Mouse (Mus musculus) neural tube, embryonic 14.5 days (tissue): ENCODE measurements around the gene Ppfibp1. TPM values are rescaled to one million over a fixed set of nuclear protein-coding genes. Genes with fewer than 3 reads are reported as not detected.

Experiments
- ATAC-seq: fragments of 200-750 bp; cut with Nextera tagmentation; 2 replicates; pipeline ENCODE4 v1.8.0; 2017; ENCODE audit warnings: low read depth, mild to moderate bottlenecking, moderate TSS enrichment, moderate library complexity
- H3K27ac ChIP-seq: fragments of 300-500 bp; sonication (generic); 2 replicates; pipeline ENCODE4 v1.5.1; 2014; ENCODE audit warnings: low read depth, mild to moderate bottlenecking, control low read depth, low read length, moderate library complexity, mixed read lengths
- H3K27me3 ChIP-seq: fragments of 300-500 bp; sonication (generic); 2 replicates; pipeline ENCODE4 v1.6.1; 2014; ENCODE audit warnings: low read length; ENCODE audit not compliant: control insufficient read depth, insufficient read depth
- H3K36me3 ChIP-seq: fragments of 300-500 bp; sonication (generic); 2 replicates; pipeline ENCODE4 v1.6.1; 2014; ENCODE audit warnings: low read length, mixed read lengths; ENCODE audit not compliant: control insufficient read depth, insufficient read depth
- H3K4me1 ChIP-seq: fragments of 300-500 bp; sonication (generic); 2 replicates; pipeline ENCODE4 v1.6.1; 2014; ENCODE audit warnings: low read length; ENCODE audit not compliant: control insufficient read depth, insufficient read depth
- H3K4me2 ChIP-seq: fragments of 300-500 bp; sonication (generic); 2 replicates; pipeline ENCODE4 v1.6.1; 2014; ENCODE audit warnings: mild to moderate bottlenecking, low read depth, low read length, control low read depth
- H3K4me3 ChIP-seq: fragments of 300-500 bp; sonication (generic); 2 replicates; pipeline ENCODE4 v1.5.1; 2014; ENCODE audit warnings: low read depth, low read length, control low read depth, mixed read lengths
- H3K9ac ChIP-seq: fragments of 300-500 bp; sonication (generic); replicated peaks from 2 replicates; pipeline ENCODE4 v1.6.1; 2014; ENCODE audit warnings: low read depth, mild to moderate bottlenecking, control low read depth, low read length, mixed read lengths
- H3K9me3 ChIP-seq: fragments of 300-500 bp; sonication (generic); 2 replicates; pipeline ENCODE4 v1.6.1; 2016; ENCODE audit warnings: low read length; ENCODE audit not compliant: control insufficient read depth
- WGBS: fragments of 180-500 bp; shearing (Covaris S2); extraction: QIAGEN DNeasy Blood & Tissue Kit; methylation state at CpG from one replicate; pipeline ENCODE4 v1.1.7; 2014; 5-methylcytosine and 5-hydroxymethylcytosine counted together
- polyA plus RNA-seq: library from polyadenylated mRNA; unstranded; fragments of >200 nt; fragmentation: Nextera tagmentation; extraction: Ambion mirVana; gene quantifications from 2 replicates; pipeline ENCODE4 v1.2.1, GENCODE M21; 2014

Ppfibp1 gene
- polyA plus RNA-seq, 1 experiment from 2014 or later = 8.5 TPM

DNA sequence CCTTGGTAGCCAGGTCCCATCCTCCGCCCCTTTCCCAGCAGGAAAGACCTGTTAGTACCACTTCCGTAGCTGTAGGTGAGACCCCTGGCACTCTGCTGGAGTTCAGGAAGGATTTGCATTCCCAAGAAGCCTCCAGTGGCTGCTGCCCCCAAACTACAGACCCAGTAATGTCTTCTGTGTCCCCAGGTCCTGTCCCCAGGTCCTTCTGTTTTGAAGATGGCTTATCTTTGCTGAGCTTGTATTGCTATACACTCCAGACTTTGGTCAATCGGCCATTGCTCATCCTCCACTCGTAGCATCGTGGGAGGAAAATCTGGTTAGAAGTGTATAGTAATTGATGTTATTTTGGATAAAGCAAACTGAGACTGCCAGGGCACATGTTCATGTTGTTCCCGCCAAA, 79.5 kb downstream of the Ppfibp1 start:
- Histone ChIP-seq H3K9ac (no peak overlapping the region), H3K27me3 (no peaks in the 10 kb centered on the region)
- 76% methylated on average over 6 of the region's 6 CpGs for WGBS

GRCm38 (mm10) chr6:146970811-146971210, 82.5 kb downstream of the Ppfibp1 start:
- Histone ChIP-seq H3K9me3 (no peaks in the 10 kb centered on the region), H3K36me3 (no peaks in the 10 kb centered on the region), H3K4me2 (no peak overlapping the region), H3K9ac (no peak overlapping the region), H3K27me3 (no peaks in the 10 kb centered on the region), H3K4me1 (no peaks in the 10 kb centered on the region), H3K4me3 (no peak overlapping the region), H3K27ac (no peak overlapping the region)
- 73% methylated on average over 3 of the region's 3 CpGs for WGBS
- no peak for ATAC-seq

More for the DNA sequence above, 79.5 kb downstream of the Ppfibp1 start:
- Histone ChIP-seq H3K27ac (no peak overlapping the region), H3K4me2 (no peak overlapping the region), H3K4me1 (no peaks in the 10 kb centered on the region), H3K9me3 (no peaks in the 10 kb centered on the region), H3K4me3 (no peak overlapping the region), H3K36me3 (no peaks in the 10 kb centered on the region)
- ATAC-seq = no peak

DNA sequence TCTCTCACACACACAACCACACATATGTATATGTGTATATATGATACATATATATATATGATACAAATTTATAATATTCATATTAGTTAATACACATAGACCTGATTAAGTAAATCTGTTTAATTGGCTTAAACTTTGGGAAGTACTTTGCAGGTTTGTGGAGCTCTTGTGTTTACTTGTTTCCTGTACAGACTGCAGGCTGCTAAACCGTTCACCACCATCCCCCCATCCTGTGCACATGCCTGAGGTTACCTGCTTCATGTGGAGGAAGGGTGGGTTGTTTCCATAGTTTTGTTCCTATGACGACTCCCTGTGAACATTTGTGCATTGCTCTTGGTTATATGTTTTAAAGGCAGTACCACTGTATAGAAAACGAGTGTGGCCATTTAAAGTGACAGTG, 83.1 kb downstream of the Ppfibp1 start:
- Histone ChIP-seq H3K9ac (no peak overlapping the region), H3K9me3 (no peaks in the 10 kb centered on the region), H3K4me2 (no peak overlapping the region), H3K4me1 (no peaks in the 10 kb centered on the region), H3K4me3 (no peak overlapping the region), H3K27me3 (no peaks in the 10 kb centered on the region), H3K36me3 (no peaks in the 10 kb centered on the region), H3K27ac (no peak overlapping the region)
- ATAC-seq = no peak
- 68% methylated on average over 3 of the region's 3 CpGs for WGBS

GRCm38 (mm10) chr6:146972009-146972408, 83.7 kb downstream of the Ppfibp1 start:
- Histone ChIP-seq H3K9ac (no peak overlapping the region), H3K27ac (no peak overlapping the region), H3K27me3 (no peaks in the 10 kb centered on the region), H3K4me1 (no peaks in the 10 kb centered on the region), H3K36me3 (no peaks in the 10 kb centered on the region), H3K9me3 (no peaks in the 10 kb centered on the region), H3K4me2 (no peak overlapping the region), H3K4me3 (no peak overlapping the region)
- ATAC-seq = no peak
- WGBS = 70% methylated on average over 6 of the region's 6 CpGs

DNA sequence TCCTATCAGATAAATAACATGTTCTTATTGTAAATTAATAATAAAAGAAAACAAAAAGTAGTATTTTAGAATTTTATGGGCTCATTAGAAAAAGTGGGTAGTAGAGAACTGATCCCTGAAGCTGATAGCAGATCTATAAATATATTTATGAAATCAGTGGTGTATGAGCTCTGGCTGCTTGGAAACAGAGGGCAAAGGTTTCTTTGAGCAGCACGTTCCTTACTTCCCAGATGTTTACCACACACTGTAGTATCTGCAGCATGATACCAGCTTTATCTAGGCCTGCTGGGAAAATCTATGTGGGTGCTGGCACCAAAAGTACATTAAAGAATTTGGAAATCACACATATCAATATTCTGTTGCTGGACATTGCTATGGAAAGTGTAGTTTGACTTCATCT, 84.5 kb downstream of the Ppfibp1 start:
- WGBS = 81% methylated on average over 1 of the region's 1 CpGs

DNA sequence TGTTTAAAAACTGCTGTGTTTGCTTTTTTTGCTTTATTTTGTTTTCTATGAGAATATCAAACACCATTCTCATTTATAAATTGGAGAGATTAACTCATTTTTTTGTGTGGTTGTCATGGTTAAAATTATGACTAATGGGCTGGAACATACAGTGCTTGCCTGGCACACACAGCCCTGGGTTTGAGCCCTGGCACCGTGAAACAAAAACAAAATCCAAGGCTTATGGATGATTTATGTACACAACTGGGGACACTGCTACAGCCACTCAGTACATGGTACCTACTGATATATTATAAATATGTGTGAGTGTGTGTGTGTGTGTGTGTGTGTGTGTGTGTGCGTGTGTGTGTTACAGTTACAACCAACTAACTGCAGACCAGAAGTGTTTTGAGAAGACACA, 85.1 kb downstream of the Ppfibp1 start:
- no peak for ATAC-seq
- no peak overlapping the region for H3K27ac ChIP-seq
- no peak overlapping the region for H3K4me3 ChIP-seq
- no peaks in the 10 kb centered on the region for H3K9me3 ChIP-seq
- 71% methylated on average over 2 of the region's 2 CpGs for WGBS
- no peaks in the 10 kb centered on the region for H3K4me1 ChIP-seq
- H3K4me2 ChIP-seq = no peak overlapping the region
- H3K27me3 ChIP-seq = no peaks in the 10 kb centered on the region
- H3K9ac ChIP-seq = no peak overlapping the region
- no peaks in the 10 kb centered on the region for H3K36me3 ChIP-seq

More for the DNA sequence above, 84.5 kb downstream of the Ppfibp1 start:
- H3K4me1 ChIP-seq = no peaks in the 10 kb centered on the region
- no peak for ATAC-seq
- H3K4me2 ChIP-seq = no peak overlapping the region
- no peak overlapping the region for H3K4me3 ChIP-seq
- H3K27me3 ChIP-seq = no peaks in the 10 kb centered on the region
- H3K36me3 ChIP-seq = no peaks in the 10 kb centered on the region
- H3K9ac ChIP-seq = no peak overlapping the region
- no peak overlapping the region for H3K27ac ChIP-seq
- H3K9me3 ChIP-seq = no peaks in the 10 kb centered on the region

DNA sequence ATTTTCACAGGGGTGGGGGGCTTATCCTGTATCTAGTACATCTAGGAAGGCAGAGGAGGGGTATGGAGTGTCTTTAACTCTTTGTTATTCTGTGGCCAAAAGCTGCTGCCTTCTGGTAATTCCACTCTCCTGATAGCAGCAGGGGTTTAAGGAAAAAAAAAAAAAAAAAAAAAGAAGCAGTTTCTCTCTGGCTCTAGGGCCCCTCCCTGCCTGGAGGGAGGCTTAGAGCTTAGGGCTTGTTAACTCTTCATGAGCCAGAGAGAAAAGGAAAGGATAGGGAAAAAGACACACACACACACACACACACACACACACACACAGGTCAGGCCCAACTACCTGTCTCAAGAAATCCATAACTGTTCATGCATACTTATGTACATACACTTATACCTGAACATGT, 85.5 kb downstream of the Ppfibp1 start:
- Histone ChIP-seq H3K27me3 (no peaks in the 10 kb centered on the region), H3K4me2 (no peak overlapping the region), H3K4me1 (no peaks in the 10 kb centered on the region), H3K9me3 (no peaks in the 10 kb centered on the region), H3K4me3 (no peak overlapping the region), H3K36me3 (no peaks in the 10 kb centered on the region), H3K27ac (no peak overlapping the region), H3K9ac (no peak overlapping the region)
- no peak for ATAC-seq

DNA sequence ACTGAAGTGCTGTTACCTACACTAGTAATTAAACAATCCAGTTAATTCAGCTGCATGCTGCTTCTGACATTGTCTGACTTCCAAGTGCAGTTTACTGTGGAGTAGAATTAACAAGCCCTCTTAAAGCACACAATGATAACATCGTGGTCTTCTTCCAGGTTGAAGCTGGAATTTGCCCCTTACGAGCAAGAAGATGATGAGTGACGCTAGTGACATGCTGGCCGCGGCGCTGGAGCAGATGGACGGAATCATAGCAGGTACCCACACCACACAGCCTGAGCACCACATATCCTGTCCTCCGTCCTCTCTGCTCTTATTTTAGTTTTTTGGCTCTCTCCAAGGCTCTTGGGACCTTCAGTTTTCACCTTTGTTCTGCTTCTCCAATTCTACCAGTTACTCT, 88.2 kb downstream of the Ppfibp1 start:
- Histone ChIP-seq H3K27me3 (no peaks in the 10 kb centered on the region), H3K4me3 (no peak overlapping the region), H3K36me3 (no peaks in the 10 kb centered on the region), H3K9me3 (no peaks in the 10 kb centered on the region), H3K27ac (no peak overlapping the region), H3K9ac (no peak overlapping the region), H3K4me2 (no peak overlapping the region), H3K4me1 (no peaks in the 10 kb centered on the region)
- ATAC-seq = no peak
- WGBS = 83% methylated on average over 8 of the region's 8 CpGs

DNA sequence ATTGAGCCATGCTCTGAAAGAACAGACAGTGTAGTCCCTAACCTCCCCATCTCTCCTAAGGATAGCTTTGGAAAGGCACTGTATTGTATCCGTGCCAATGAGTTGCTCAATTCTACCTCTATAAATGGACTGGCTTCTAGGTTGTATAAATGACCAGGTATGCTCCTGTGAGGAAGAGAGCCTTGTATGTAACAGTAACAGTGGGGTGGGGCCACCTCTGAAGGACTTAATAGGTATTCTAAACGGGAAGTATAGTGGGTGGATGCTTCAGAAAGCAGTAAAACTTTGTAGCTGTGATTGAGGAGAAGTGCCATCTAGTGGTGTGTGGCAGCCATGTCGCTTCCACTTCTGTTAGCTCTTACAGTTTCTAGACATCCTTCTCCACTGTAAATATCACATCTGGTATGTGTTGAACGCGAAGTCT, 90.4 kb downstream of the Ppfibp1 start:
- Histone ChIP-seq H3K27me3 (no peaks in the 10 kb centered on the region), H3K9ac (no peak overlapping the region), H3K4me2 (no peak overlapping the region), H3K27ac (no peak overlapping the region), H3K4me1 (no peaks in the 10 kb centered on the region), H3K4me3 (no peak overlapping the region), H3K9me3 (no peaks in the 10 kb centered on the region), H3K36me3 (no peaks in the 10 kb centered on the region)
- no peak for ATAC-seq
- WGBS = 57% methylated on average over 5 of the region's 5 CpGs
